Mouse (Mus musculus) T-helper 2 cell (primary cell): ENCODE measurements around the gene Prkce.

Experiments
- in situ Hi-C: fragments of 300-600 bp; cut with MboI, MseI; formaldehyde crosslinking; loops from one replicate; pipeline ENCODE4 v1.15.1; 2025; ENCODE audit warnings: high pct_unique_total_duplicates

The Prkce gene

GRCm38 (mm10) chr17:86170164-86170958 lies 2.8 kb downstream of the Prkce start:
- in situ Hi-C loops, result no loop called here

GRCm38 (mm10) chr17:86175516-86175915 lies 7.9 kb downstream of the Prkce start:
- in situ Hi-C loops, result no loop called here

DNA sequence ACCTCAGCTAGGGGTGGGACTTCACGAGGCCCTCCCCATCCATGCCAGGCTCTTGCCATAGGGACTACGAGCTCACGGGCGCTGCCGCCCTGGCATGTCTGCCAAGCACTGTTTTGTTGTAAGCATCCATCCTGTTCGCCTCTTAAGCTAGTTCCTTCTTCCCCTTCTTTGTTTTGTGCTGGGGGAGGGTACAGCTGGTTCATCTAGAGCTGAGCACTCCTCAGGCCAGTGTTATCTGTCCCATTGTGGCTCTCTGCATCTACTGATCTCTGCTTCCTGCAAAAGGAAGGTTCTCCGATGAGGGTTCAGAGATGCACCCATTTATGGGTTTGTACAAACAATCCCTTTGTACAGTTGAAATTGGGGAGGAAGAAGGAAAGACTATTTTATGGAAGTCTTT lies 9.1 kb downstream of the Prkce start:
- in situ Hi-C loops, result no loop called here

DNA sequence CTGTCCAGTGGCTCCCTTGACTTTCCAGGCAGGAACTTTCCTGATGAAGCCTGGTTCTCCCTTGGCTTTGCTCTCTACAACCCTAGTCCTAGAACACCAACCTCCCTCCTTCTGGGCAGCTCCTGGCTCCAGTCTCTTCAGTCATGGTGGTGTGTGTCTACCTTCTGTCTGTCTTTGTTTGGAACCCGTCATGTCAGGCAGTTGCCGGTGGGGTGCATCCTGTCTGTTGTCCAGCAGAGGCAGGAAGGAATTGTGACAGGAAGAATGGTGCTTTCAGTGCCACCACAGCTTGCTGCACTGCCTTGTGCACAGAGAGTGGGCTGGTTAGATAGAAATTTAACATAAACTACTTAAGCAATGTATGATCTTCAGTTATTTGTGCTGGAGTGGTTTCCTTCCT lies 16.2 kb downstream of the Prkce start:
- in situ Hi-C loops, result no loop called here

DNA sequence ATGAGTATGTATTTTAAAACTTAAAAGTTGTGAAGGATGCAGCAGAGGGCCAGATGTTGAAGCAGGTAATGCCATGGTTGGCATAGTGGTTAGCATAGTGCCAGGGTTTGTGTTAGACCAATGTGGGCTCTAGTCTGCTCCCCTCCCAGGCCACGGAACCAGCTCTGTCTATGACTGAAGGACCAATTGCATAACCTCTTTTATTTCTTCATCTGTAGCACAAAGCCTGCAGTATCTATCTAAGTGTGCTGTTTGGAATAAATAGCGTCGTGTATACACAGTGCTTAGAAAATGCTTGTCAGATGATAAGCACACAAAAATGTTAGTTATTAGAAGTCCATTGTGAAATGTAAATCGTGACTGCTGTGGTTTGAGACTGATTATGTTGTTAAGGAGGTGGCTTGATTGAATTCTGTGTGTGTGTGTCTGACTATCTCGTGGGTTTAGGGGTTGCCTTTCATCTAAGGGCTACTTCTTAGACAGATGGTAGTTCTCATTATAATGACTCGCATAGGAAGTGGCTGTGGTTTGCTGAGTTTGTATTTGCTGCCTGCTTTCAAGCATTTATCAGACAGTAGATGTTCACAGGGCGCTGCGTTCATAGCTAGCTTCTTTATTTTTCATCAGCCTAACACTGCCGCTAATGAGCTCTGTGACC lies 17.1 kb downstream of the Prkce start:
- in situ Hi-C loops, result no loop called here

DNA sequence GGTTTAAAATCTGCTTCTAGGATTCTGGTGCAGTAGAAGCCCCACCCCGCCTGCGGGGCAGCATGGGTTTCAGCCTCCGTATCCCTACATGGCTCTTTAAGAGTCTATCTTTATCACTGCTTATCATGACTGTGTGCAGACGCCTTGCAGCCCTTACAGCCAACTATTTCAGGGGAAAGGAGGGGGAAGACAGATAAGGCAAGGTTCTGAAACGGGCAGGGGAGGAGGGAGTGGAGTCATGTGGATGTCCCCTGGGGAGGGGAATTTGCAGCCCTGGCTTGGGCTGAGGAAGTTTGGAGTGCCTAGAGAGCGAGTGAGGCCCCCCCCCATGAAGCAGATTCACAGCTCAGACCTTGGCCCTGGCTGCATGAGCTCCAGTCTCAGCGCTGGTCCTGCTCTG lies 18.0 kb downstream of the Prkce start:
- in situ Hi-C loops, result no loop called here

DNA sequence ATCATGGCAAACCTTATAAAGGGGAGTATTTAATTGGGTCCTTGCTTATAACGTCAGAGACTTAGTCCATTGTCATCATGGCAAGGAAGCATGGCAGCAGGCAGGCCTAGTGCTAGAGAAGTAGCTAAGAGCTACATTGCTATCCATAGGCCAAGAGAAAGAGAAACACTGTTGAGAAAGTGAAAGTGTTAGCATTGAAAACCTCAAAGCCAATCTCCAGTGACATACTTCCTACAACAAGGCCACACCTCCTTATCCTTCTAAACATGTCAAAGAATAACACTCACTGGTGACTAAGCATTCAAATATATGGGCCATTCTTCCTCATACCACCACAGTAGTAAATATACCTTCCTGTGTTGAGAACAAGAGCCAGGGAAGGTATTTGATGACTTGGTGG lies 20.2 kb downstream of the Prkce start:
- in situ Hi-C loops, result no loop called here

DNA sequence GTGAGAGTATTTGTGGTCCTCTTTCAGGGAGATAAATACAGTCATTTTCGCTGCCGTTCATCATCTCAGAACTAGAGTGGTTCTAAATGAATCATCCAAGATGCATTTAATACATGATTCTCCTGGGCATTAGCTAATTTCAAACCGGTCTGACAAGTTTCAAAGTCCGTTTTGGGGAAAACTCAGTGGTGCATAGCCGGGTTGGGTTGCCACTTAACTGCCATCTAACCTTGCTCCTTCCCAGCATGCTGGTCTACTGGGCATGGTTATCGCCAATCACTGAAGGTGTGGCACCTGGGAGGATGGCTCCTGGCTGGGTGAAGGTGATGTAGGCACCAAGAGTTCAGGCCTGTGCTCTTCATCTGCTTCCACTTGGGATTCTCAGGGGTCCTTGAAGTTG lies 26.4 kb downstream of the Prkce start:
- in situ Hi-C loops, result no loop called here

DNA sequence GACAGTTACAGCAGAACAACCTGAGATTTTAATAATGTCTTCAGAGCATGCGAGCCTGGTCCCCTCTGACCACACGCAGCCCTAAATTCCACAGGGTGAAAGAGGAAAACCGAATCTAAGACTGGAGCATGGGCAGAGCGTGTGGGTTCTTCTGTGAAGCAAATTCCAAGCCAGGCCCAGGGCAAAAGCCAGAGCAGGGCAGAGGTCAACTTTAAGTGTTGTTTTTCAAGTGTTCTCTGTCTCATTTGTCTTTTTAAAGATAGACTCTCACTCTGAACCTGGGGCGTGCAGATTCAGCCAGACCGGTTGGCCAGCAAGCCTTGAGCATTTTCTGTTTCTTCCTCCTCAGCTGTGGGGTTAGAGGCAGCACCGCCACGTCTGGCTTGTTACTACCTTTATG lies 27.3 kb downstream of the Prkce start:
- in situ Hi-C loops, result no loop called here

- in situ Hi-C loops, result no loop called here
These were observed 31.2 kb downstream of the Prkce start for GRCm38 (mm10) chr17:86198496-86199465.

DNA sequence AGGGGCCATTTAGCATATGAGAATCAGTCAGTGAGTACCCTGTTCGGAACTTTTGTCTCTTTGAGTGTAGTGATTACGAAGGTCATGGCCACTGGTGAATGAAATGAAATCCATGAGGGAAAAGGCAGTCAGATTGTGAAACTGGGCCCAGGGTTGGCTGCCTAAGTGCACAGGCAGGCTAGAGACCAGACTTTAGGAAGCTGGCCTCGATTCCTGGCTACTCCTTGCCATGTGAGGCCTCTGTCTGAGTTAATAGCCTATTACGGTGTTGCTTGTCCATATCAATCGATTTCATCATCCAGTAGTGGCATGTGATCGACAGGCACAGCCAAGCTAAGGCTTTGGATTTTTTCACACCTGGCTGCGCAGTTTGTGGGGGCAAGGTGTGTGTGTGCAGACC lies 34.4 kb downstream of the Prkce start:
- in situ Hi-C loops, result no loop called here

DNA sequence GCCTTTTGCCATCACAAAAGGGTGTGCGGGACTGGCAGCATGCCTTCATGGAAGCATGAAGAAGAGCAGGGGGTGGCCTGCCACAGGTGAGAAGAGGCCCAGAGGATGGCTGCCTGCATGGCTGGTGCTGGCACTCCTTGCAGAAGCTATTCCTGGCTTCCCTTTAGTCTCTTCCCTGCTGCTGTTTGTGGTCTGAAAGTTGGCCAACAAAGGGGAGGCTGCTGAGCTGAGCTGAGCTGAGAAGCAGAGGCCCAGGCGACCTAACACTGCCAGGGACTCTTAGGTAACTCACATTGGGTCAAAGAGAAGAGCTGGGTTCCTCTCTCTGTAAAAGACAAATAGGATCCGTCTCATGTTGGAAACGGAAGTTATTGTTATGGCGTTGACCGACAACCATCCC lies 35.4 kb downstream of the Prkce start:
- in situ Hi-C loops, result no loop called here

DNA sequence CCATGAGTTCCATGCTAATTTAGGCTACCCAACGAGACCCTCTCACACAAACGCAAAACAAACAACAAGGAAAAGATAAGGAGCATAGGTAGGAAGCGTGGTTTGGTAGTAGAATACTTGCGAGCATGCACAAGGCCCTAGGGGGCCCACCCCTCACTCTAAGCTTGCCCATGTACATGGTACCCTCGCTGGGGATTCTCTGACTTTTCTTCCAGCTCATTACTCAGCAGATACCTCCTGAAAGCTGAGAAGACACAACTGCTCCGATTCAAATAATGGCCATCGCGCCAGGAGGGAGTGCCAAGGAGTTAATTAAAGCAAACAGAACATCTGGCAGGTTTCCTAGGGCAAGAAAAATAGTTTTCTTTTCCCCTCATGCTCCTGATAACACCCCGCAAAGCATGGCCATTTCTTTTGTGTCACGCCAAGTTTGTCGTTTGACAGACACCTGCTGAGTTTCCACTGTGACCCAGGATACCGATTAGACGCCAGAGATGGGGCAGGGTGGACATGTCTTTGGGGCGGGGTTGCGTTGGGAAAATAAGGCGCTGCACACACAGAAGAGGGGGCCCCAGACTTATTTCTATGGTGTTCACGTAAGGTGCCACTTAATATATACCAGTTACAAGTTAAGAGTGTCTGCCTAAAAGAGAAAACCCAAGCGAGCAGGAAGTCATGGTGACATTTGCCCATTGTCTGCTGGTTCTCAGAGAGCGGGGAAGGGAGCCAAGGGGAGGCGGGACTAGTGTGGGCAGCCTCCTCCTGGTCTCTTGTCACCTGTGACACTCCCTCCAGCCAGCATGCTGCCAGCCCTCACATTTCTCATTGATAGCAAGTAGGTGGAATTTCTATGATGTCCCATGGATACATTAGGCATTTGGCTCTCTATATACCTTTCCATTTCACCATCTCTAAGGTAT lies 36.2 kb downstream of the Prkce start:
- in situ Hi-C loops, result no loop called here

- in situ Hi-C loops, result no loop called here
These were observed 38.7 kb downstream of the Prkce start for GRCm38 (mm10) chr17:86206289-86206688.

DNA sequence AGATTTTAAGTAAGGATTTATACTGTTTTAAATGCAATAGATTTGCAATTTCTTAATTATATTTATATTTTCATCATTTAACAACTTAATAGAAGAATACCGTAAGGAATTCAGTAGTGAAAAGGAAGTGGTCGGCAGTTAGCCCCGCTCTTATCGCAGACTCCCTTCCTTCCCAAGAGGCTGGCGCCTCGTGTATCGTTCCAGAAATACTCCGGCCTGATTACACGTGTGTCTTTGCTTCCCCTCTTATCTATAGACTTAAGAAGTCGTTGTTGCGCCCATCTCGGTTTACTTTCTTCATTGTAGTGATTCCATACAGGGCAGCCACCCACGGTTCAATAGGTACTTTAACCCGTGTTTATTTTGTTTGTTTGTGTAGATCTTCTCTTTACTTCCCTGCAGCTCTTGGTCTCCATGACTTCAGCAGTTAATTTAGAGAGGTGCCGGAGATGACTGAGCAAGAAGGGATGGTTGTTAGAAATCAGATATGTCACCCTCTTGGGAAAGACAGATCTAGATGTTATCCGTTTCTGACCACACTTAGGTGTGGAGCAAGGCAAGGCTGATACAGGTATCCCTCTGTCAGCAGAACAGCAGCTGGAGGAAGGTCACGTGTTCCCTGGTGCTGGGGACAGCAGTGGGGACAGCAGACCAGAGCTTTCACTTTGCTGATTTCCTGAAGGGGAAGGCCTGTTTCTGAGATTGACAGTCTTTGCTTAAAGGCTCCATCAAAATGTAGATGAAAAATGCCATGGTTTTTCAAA lies 40.7 kb downstream of the Prkce start:
- in situ Hi-C loops, result no loop called here

DNA sequence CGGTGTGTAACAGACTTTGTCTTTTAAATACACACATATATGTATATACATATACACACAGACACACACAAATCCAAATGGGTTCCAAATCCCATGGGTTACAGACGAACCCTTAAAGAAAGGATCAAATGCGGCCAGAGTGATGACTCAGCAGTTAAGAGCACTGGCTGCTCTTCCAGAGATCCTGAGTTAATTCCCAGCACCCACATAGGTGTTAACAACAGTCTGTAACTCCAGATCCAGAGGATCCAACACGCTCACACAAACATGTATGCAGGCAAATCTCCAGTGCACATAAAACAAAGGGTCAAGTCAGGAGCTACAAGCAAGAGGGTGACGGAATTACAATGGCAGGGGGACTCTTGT lies 41.2 kb downstream of the Prkce start:
- in situ Hi-C loops, result no loop called here

DNA sequence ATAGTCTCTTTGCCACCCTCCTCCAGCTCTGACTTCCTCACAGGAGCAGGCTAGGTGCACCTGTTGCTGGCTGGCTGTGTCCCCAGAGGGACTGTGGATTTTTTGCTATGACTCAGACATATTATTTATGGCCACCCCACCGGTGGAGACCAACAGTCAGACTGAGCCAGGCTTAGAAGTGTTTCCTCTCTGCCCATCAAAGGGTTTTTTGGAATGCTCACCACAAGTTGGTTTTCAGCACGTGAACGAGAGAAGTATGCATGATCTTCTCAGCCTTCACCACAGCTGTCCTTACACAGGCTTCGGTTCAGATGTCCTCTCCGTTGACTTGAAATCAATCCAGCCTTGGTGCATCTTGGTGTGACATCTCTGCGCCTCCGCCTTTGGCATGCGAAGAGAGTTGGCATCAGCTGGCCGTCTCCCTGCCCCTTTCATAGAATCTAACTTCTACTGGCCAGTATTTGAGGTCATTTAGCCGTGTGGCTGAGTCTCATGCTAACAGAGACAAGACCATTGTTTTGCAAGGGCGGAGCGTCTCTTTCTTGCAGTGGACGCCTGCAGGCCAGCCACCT lies 42.2 kb downstream of the Prkce start:
- in situ Hi-C loops, result no loop called here

DNA sequence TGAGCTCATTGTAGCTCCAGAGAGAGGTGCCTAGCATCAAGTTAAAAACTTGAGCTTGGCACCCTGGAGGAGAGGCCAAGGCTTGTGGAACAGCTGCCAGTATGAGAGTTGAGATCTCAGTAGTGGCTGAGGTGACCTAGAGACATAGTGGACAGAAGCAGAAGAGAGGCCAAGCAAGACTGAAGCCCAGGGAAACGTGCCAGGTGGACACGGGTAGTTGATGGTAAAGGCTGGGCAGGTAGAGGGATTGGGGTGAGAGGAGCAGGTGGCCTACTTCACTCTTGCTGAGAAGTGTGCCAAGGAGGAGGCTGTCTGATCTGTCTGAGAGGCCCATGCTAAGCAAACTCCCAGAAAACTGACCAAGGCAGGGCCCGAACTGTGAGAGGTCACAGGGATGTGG lies 44.6 kb downstream of the Prkce start:
- in situ Hi-C loops, result no loop called here

DNA sequence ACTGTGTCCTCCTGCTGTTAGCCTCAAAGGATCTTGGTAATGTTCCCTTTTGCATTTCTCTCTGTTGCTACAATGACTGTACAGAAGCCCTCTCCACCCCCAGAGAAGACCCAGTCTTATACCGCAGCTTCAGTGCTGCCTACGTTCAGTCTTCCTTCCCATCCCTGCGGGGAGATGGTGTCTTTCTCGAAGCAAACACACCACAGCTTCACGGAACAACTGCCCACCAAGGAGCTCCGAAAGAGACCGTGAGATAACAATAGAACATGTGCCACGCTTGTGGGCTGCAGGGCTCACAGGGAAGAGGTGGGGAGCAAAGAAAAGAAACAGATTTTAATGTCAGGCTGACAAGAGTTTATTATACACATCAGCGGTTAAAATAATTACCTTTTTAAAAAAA lies 46.7 kb downstream of the Prkce start:
- in situ Hi-C loops, result no loop called here

- in situ Hi-C loops, result loop anchor here (5.0 kb wide), 1 partner anchor 52 kb away; no protein-coding TSS in a partner anchor
These were observed 47.2 kb downstream of the Prkce start for GRCm38 (mm10) chr17:86214741-86215140.
